Mouse (Mus musculus) inflammation-experienced regulatory T-cells, adult 6 months (primary cell): Measurements from ENCODE around the gene Rnf181. TPM values are rescaled to one million over a fixed set of nuclear protein-coding genes. Genes with fewer than 3 reads are reported as not detected.
A peak's percentile ranks its signal among the peaks of the same experiment; 100 is the strongest.

Source experiments
- ATAC-seq: one replicate; pipeline ENCODE4 v1.8.0; 2017
- polyA plus RNA-seq, 3 experiments: library from polyadenylated mRNA; unstranded; fragments of 100-300 nt; shearing (Covaris generic); gene quantifications; one replicate each; pipeline ENCODE4 v1.2.1; 2017

Gene Rnf181
- polyA plus RNA-seq, 3 experiments from 2014 or later: 107 to 150 (median 144) TPM

DNA sequence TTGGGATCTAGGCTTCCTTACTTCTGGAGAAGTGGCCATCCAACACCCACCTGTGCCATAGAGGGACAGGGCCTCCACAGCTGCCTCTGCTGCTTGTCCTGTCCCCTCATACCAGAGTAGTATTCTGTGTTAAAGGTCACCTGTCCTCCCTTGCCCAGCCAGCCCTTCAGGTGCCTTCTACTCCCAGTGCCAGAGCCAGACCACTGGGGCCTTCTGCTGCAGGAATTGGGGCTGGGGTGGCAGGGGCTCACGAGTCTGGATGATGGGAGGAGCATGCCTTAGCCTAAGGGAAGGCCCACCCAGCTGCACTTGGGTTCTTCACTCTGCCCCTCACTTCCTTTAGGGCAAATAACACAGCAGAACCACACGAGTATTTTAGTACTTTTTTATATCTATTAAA, 7.4 kb downstream of the Rnf181 start:
- ATAC-seq: no peak

GRCm38 (mm10) chr6:72358086-72358764, 8.5 kb downstream of the Rnf181 start:
- ATAC-seq: no peak

- ATAC-seq: no peak
Measured at GRCm38 (mm10) chr6:72357164-72358079, 9.3 kb downstream of the Rnf181 start.

- no peak for ATAC-seq
Measured at GRCm38 (mm10) chr6:72356001-72356532, 10.7 kb downstream of the Rnf181 start.

DNA sequence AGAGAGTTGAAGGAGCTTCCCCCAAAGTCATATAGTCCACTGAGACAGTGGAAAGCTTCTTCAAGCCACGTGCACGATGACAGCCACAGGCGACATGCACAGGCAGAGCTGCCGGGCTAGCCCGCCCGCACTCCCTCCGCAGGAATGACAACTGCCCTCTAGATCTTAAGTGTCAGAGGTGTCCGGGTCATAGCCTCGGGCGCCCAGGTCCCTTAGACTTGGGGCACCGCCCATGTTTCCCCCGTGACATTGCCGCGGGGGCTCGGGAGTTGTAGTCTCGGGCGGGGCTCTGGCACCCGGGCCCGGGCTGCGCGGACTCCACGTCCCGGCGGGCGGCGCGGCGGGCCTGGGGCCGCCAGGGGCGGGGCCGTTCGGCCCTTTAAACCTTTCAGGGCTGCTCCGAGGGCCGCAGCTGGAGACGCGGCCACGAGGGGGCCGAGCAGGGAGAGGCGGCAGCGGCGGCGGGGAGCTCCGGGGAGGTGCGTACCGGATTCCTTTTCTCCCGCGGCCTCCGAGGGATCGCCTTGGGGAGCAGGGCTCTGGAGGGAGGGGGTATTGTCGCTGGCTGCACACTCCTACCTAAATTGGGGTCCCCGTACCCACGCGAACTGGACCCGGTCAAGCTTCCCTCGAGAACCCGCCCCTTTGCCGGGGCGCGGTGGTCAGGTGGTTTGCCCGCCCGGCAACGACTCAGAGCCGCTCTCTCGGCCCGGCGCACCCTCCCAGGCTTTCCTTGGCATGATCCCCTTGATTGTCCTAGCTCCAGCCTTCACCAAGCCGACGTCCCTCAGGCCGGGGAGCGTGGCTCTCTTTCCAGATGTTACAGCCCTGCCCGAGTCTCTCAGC, 11.5 kb downstream of the Rnf181 start, which contains the start of gene Tmem150a:
Gene Tmem150a (plus strand): TSS at position 382 of the 846 bp plus-strand sequence.
- peak; percentile 69 for ATAC-seq

- ATAC-seq: no peak
Measured at GRCm38 (mm10) chr6:72354025-72354424, 12.7 kb downstream of the Rnf181 start.

DNA sequence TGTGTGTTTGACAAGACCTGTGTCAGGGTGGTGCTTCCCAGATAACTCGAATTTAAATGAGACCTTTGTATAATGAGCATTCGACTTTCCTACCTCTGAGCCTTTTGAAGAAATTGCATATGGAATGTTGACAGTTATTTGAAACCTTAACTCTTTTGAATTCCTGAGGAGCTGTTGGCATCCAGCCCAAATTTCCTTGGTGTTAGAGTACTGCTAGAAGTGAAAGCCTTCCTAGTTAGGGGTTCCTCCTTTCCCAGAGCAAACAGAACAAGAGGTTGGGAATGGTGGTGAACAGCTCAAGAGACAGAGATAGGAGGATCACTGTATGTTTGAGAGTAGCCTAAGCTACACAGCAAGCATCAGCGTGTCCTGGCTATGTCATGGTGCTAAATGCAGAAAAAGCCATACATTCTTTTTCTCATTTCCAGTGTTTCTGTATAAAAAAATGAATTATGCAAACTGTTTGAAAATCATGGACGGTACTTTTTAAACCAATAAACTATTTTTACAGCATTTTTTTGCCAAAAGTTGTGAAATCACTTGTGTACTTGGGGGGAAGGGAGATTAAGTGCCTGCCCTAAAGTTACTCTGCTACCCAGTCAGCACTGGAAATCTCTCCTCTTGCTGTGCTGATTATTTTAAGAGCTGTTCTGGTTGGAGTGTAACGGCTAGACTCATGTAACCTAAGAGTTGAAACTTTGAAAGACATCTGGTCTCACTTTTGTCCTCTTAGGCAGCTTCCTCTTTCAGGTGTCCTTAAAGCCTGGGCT, 13.9 kb downstream of the Rnf181 start:
- no peak for ATAC-seq

GRCm38 (mm10) chr6:72350214-72350613, 16.5 kb downstream of the Rnf181 start:
- ATAC-seq: no peak

GRCm38 (mm10) chr6:72348411-72348810, 18.3 kb downstream of the Rnf181 start:
- ATAC-seq: no peak

DNA sequence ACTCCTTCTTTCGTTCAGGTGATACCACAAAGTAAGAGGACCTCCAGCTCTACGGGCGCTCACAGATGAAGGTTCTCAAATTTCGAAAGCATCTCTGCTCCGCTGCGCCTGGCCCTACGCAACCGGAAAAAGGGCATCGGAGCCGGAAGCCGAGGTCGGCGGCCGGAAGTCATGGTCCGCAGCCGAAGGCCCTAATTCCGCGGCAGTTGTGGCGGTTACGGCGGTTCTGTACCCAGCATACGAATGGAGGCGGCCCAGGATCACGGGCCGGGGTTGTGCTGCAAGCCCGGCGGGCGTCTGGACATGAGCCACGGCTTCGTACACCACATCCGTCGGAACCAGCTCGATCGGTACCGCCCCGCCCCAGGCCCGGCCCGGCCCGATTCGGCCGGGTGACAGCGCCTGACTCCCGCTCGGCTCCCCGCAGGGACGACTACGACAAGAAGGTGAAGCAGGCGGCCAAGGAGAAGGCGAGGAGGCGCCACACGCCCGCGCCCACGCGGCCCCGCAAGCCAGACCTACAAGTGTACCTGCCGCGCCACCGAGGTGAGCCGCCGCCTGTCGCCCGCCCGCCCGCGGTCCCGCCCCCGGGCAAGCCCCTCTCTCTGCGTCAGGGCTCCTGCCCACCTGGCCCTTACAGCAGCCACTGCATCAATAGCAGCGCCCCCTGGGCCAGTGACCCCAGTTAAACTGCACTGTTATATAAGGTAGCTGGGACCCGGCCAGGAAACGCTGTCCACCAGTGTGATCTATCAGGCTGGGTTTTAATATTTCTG, 19.4 kb downstream of the Rnf181 start, which contains the start of gene 0610030E20Rik:
Gene 0610030E20Rik (plus strand): TSS at position 152 of the 776 bp plus-strand sequence.
- ATAC-seq: peak; percentile 63

GRCm38 (mm10) chr6:72346261-72346660, 20.5 kb downstream of the Rnf181 start:
- ATAC-seq: no peak

GRCm38 (mm10) chr6:72345633-72346032, 21.1 kb downstream of the Rnf181 start:
- no peak for ATAC-seq

- peak; percentile 77 for ATAC-seq
Measured at GRCm38 (mm10) chr6:72345074-72345567, 21.6 kb downstream of the Rnf181 start, which contains the start of gene Usp39. Gene Usp39 (minus strand): TSS chr6:72345184.

DNA sequence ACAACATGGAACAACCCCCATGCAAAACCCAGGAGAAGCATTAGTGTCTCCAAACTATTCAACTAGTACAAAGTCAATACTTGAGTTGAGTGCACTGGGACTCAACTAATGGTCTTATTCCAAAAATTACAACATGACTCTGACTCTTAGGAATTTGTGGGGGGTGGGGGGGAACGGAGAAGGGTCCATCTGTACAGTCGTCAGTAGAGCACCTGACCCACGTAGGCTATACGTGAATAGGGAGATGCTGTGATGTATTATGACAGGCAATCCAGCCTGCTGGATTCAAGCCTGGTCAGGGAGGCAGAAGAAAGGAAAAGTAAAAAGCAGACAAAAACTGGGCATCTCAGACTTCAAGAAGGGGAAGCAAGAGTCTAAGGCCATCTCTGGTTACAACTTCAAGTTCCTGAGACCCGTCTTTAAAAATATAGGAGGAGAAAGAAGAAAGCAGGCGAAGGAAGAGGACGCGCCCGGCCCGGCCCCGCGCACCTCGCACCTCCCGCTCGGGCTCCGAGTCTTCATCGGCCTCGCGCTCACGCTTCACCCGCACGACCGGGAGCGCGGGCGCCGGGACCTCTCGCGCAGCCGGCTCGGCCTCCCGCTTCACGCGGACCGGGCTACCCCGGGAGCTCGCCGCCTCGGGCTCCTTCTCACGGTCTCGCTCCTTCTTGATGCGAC, 22.2 kb downstream of the Rnf181 start:
- ATAC-seq: peak; percentile 30

GRCm38 (mm10) chr6:72340481-72340880, 26.3 kb downstream of the Rnf181 start:
- no peak for ATAC-seq

DNA sequence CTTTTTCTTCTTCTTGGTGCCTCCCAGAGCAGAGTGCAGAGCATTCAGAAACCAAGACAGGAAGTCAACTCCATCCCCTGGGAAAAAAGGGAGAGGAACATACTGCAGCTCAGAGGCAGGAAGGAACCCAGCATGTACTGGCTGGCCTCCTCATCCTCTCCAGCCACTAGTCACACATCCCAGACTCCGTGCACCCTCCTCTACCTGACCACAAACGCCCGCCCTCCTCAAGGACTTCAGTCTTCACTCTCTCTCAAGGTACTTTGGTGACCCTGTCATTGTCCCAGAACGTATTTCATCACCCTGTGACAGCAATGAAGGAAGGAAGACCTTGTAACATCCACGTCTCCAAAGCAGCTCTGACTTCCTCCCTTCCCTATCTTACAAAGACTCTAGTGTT, 33.6 kb downstream of the Rnf181 start:
- ATAC-seq: no peak

GRCm38 (mm10) chr6:72330133-72330532, 36.6 kb downstream of the Rnf181 start:
- ATAC-seq: no peak

GRCm38 (mm10) chr6:72329019-72329418, 37.7 kb downstream of the Rnf181 start:
- no peak for ATAC-seq

DNA sequence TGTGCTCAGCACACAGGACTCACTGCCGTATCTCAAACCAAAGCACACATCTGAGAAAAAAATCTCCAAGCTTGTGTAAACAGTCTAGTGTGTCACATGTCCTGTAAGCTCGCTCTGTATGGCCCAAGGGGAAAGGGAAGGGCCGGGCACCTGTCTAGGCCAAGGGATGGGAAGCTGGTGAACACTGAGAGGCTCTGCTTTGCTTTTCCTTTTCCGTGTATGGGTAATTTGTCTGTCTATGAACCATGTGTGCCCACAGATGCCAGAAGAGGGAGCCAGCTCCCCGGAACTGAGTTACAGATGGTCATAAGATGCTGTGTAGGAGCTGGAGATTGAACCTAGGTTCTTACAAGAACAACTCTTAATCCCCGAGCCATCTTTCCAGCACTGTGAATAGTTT, 40.5 kb downstream of the Rnf181 start:
- peak; percentile 35 for ATAC-seq
